Mouse (Mus musculus) bone marrow, adult 2 months (tissue): ENCODE data around the gene Crocc. TPM values are rescaled to one million over a fixed set of nuclear protein-coding genes. Genes with fewer than 3 reads are reported as not detected.

Experiments used
- H3K27ac ChIP-seq: fragments of 200-500 bp; 2 replicates; pipeline ENCODE4 v1.5.1; 2012; ENCODE audit warnings: low read depth, mild to moderate bottlenecking, control low read depth, inconsistent platforms, low read length; ENCODE audit not compliant: control insufficient read depth, poor library complexity, insufficient read depth
- H3K4me1 ChIP-seq: fragments of 200-500 bp; 2 replicates; pipeline ENCODE4 v1.6.1; 2011; ENCODE audit warnings: low read length; ENCODE audit not compliant: control insufficient read depth, insufficient read depth
- H3K4me3 ChIP-seq: fragments of 200-500 bp; replicated peaks from 2 replicates; pipeline ENCODE3; 2011; ENCODE audit warnings: mild to moderate bottlenecking, low read depth, low read length, control low read depth; ENCODE audit not compliant: control insufficient read depth
- CTCF ChIP-seq: fragments of 200-500 bp; IDR thresholded peaks from 2 replicates; pipeline ENCODE4 v1.5.1; 2011; ENCODE audit warnings: low read length, control low read depth; ENCODE audit not compliant: control insufficient read depth, insufficient read depth
- POLR2A ChIP-seq: fragments of 200-500 bp; IDR thresholded peaks from 2 replicates; pipeline ENCODE4 v1.6.1; 2011; ENCODE audit warnings: low read depth, mild to moderate bottlenecking, control low read depth, low read length, borderline replicate concordance; ENCODE audit not compliant: control insufficient read depth
- WGBS: fragments of 180-500 bp; shearing (Covaris S2); methylation state at CpG from one replicate; pipeline ENCODE4 v1.1.7; 2018; 5-methylcytosine and 5-hydroxymethylcytosine counted together
- polyA plus RNA-seq: library from polyadenylated mRNA; stranded (reverse); fragments of >200 nt; gene quantifications from 2 replicates; pipeline ENCODE4 v1.2.4, GENCODE M21; 2011; ENCODE audit warnings: low replicate concordance; ENCODE audit not compliant: missing spikeins, insufficient read depth, insufficient read length

Crocc gene
- polyA plus RNA-seq, 1 experiment = 9.6 TPM

- Histone ChIP-seq H3K4me3 (no peak overlapping the region), H3K4me1 (peaks cover 4% of the 10 kb centered on the region), H3K27ac (peak overlapping the region; percentile 89)
- TF ChIP-seq POLR2A (no peak), CTCF (no peak)
- WGBS = 57% methylated on average over 14 of the region's 14 CpGs
Measured at GRCm38 (mm10) chr4:140989447-140989846, 70.9 kb downstream of the Crocc start.

GRCm38 (mm10) chr4:140988706-140989290 is 71.6 kb downstream of the Crocc start:
- Histone ChIP-seq H3K4me3 (peak overlapping the region; percentile 8), H3K4me1 (peaks cover 4% of the 10 kb centered on the region), H3K27ac (peak overlapping the region; percentile 89)
- 7% methylated on average over 7 of the region's 7 CpGs for WGBS
- TF ChIP-seq POLR2A (no peak), CTCF (no peak)

DNA sequence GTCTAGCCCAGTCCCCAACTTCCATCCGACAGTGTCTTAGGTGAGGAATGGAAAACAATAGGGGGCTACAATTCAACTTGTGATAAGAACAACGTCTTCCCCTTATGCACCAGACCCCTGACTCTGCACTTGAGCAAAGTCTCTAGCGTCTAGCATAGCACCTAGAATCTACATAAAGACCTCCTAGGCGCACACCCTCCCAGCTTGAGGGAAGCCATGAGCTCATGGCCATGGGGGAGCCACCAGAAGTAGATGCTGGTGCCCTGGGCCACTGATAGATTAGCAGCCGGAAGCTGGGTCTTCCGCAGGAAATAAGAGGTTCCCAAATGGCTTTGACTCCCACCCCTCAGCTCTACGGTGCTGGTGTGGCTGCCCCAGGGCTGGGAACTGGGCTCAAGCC is 72.9 kb downstream of the Crocc start:
- H3K27ac ChIP-seq = peak overlapping the region; percentile 68
- WGBS = 2% methylated on average over 7 of the region's 7 CpGs
- peaks cover 6% of the 10 kb centered on the region for H3K4me1 ChIP-seq
- TF ChIP-seq POLR2A = no peak
- TF ChIP-seq CTCF = no peak
- H3K4me3 ChIP-seq = peak overlapping the region; percentile 87

DNA sequence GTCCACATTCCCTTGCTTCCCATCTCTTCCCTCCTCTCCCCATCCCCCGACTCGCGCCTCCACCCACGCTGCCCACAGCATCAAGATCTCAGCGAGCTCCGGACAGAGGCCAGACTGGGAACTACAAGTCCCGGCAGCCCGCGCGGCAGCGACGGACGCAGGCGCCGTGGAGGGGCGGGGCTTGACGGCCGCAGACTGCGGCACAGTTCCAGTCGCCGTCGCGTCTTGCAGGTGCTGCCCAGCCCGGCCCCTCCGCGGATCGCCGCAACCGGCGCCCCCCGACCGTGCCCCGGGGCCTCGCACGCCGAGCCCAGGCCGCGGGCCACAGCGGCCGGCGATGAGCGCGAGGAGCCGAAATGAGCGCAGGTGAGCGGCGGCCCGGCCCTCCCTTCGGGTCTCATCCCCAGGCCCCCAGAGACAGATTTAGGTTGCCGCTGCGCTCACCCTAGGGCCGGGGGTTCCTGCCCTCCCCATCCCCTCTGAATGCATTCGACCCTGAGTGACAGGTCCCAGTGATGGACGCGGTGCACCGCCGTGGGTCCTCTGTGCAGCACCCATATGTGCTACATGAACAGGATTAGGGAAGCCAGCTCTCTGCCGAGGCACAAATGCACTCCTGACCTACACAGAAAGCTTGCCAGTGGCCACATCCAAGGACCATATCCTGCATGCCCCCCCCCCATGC is 73.5 kb downstream of the Crocc start, which contains the start of gene Atp13a2:
Gene Atp13a2, plus strand, starts transcription at position 163 of the 685 bp plus-strand sequence.
- peaks cover 6% of the 10 kb centered on the region for H3K4me1 ChIP-seq
- peak within 1 kb of the TSS; percentile 87 for H3K4me3 ChIP-seq
- under 1% methylated on average over 58 of the region's 58 CpGs for WGBS
- TF ChIP-seq CTCF (no peak), POLR2A (peak; percentile 46; the same call in 1 of the 2 replicates)
- peak within 1 kb of the TSS; percentile 68 for H3K27ac ChIP-seq

- WGBS = 28% methylated on average over 15 of the region's 15 CpGs
- TF ChIP-seq POLR2A (no peak), CTCF (no peak)
- Histone ChIP-seq H3K4me3 (peak overlapping the region; percentile 67), H3K4me1 (peaks cover 6% of the 10 kb centered on the region), H3K27ac (no peak overlapping the region)
Measured at GRCm38 (mm10) chr4:140986024-140986710, 74.2 kb downstream of the Crocc start.

- Histone ChIP-seq H3K4me1 (peaks cover 6% of the 10 kb centered on the region), H3K4me3 (no peak overlapping the region), H3K27ac (no peak overlapping the region)
- no peak for TF ChIP-seq POLR2A
- TF ChIP-seq CTCF = no peak
- WGBS = 79% methylated on average over 6 of the region's 6 CpGs
Measured at GRCm38 (mm10) chr4:140984544-140984943, 75.8 kb downstream of the Crocc start.

GRCm38 (mm10) chr4:140983442-140983841 is 76.9 kb downstream of the Crocc start:
- H3K27ac ChIP-seq = peak overlapping the region; percentile 86

GRCm38 (mm10) chr4:140982808-140983207 is 77.5 kb downstream of the Crocc start:
- Histone ChIP-seq H3K27ac (peak overlapping the region; percentile 86), H3K4me3 (no peak overlapping the region), H3K4me1 (peaks cover 4% of the 10 kb centered on the region)
- TF ChIP-seq POLR2A = no peak
- TF ChIP-seq CTCF = no peak
- 21% methylated on average over 4 of the region's 4 CpGs for WGBS

More at GRCm38 (mm10) chr4:140983442-140983841, 76.9 kb downstream of the Crocc start:
- no peak for TF ChIP-seq CTCF
- peak; percentile 32; the same call in 1 of the 2 replicates for TF ChIP-seq POLR2A
- Histone ChIP-seq H3K4me1 (peaks cover 2% of the 10 kb centered on the region; the same call in 1 of the 2 replicates), H3K4me3 (no peak overlapping the region)
- WGBS = 0% methylated on average over 9 of the region's 9 CpGs
